Mouse (Mus musculus): ENCODE data around the gene Vezt. TPM values are rescaled to one million over a fixed set of nuclear protein-coding genes. Genes with fewer than 3 reads are reported as not detected.

Vezt gene
- polyA plus RNA-seq, 1 experiment from 2014 or later: 23.4 TPM

- DNase-seq (ENCODE audit: low read depth, low spot score) (no peak), ATAC-seq (no peak)
- ChIA-PET CTCF (no interaction called here), POLR2A (no interaction called here)
- no peaks in the 10 kb centered on the region for H3K27me3 ChIP-seq
- TF ChIP-seq CTCF (IDR thresholded peaks at IDR 0.05): no peak
- in situ Hi-C loops (cut with MboI; ENCODE audit: low pct_unique_long_range_greater_than_20kb): no loop called here
Observed at GRCm38 (mm10) chr10:94060190-94060589, 24.6 kb upstream of the Vezt start.

- ATAC-seq (no peak), DNase-seq (ENCODE audit: low read depth, low spot score) (no peak)
- POLR2A ChIA-PET: no interaction called here
- in situ Hi-C loops (cut with MboI; ENCODE audit: low pct_unique_long_range_greater_than_20kb): no loop called here
- CTCF ChIA-PET: no interaction called here
- H3K27me3 ChIP-seq: no peaks in the 10 kb centered on the region
- no peak for TF ChIP-seq CTCF (IDR thresholded peaks at IDR 0.05)
Observed at GRCm38 (mm10) chr10:94059618-94060055, 24.0 kb upstream of the Vezt start.

- H3K27me3 ChIP-seq: no peaks in the 10 kb centered on the region
- in situ Hi-C loops (cut with MboI; ENCODE audit: low pct_unique_long_range_greater_than_20kb): no loop called here
- ATAC-seq: no peak
- DNase-seq (ENCODE audit: low read depth, low spot score): no peak
- ChIA-PET CTCF (interaction anchor here (1.7 kb wide), 1 partner anchor 21 kb away, joined by 4 read pairs; the partner anchor contains the start of gene Vezt), POLR2A (interaction anchor here (0.5 kb wide), 1 partner anchor 126 kb away, joined by 4 read pairs; no protein-coding TSS in a partner anchor)
- no peak for TF ChIP-seq CTCF (IDR thresholded peaks at IDR 0.05)
Observed at GRCm38 (mm10) chr10:94056487-94056886, 20.9 kb upstream of the Vezt start.

GRCm38 (mm10) chr10:94050736-94051135, 15.1 kb upstream of the Vezt start:
- no peak for ATAC-seq
- POLR2A ChIA-PET: no interaction called here
- in situ Hi-C loops (cut with MboI; ENCODE audit: low pct_unique_long_range_greater_than_20kb): no loop called here
- H3K27me3 ChIP-seq: no peaks in the 10 kb centered on the region
- TF ChIP-seq CTCF (IDR thresholded peaks at IDR 0.05): no peak
- DNase-seq (ENCODE audit: low read depth, low spot score): no peak
- CTCF ChIA-PET: no interaction called here

GRCm38 (mm10) chr10:94049121-94049520, 13.5 kb upstream of the Vezt start:
- ATAC-seq: no peak
- ChIA-PET CTCF (no interaction called here), POLR2A (no interaction called here)
- TF ChIP-seq CTCF (IDR thresholded peaks at IDR 0.05): no peak
- H3K27me3 ChIP-seq: no peaks in the 10 kb centered on the region
- no peak for DNase-seq (ENCODE audit: low read depth, low spot score)
- in situ Hi-C loops (cut with MboI; ENCODE audit: low pct_unique_long_range_greater_than_20kb): no loop called here

- ATAC-seq (no peak), DNase-seq (ENCODE audit: low read depth, low spot score) (no peak)
- H3K27me3 ChIP-seq: no peaks in the 10 kb centered on the region
- TF ChIP-seq CTCF (IDR thresholded peaks at IDR 0.05): no peak
- CTCF ChIA-PET: no interaction called here
- in situ Hi-C loops (cut with MboI; ENCODE audit: low pct_unique_long_range_greater_than_20kb): no loop called here
- POLR2A ChIA-PET: no interaction called here
Observed at GRCm38 (mm10) chr10:94047845-94048559, 12.4 kb upstream of the Vezt start.

- ATAC-seq (no peak), DNase-seq (ENCODE audit: low read depth, low spot score) (no peak)
- CTCF ChIA-PET: no interaction called here
- POLR2A ChIA-PET: no interaction called here
- TF ChIP-seq CTCF (IDR thresholded peaks at IDR 0.05): no peak
- in situ Hi-C loops (cut with MboI; ENCODE audit: low pct_unique_long_range_greater_than_20kb): no loop called here
- H3K27me3 ChIP-seq: no peaks in the 10 kb centered on the region
Observed at GRCm38 (mm10) chr10:94047024-94047423, 11.4 kb upstream of the Vezt start.

GRCm38 (mm10) chr10:94045301-94045700, 9.7 kb upstream of the Vezt start:
- ATAC-seq (no peak), DNase-seq (ENCODE audit: low read depth, low spot score) (no peak)
- TF ChIP-seq CTCF (IDR thresholded peaks at IDR 0.05): no peak
- no peaks in the 10 kb centered on the region for H3K27me3 ChIP-seq
- ChIA-PET CTCF (interaction anchor here (1.2 kb wide), 1 partner anchor 11 kb away, joined by 3 read pairs; no protein-coding TSS in a partner anchor), POLR2A (no interaction called here)
- in situ Hi-C loops (cut with MboI; ENCODE audit: low pct_unique_long_range_greater_than_20kb): no loop called here

- in situ Hi-C loops (cut with MboI; ENCODE audit: low pct_unique_long_range_greater_than_20kb): loop anchor here (5.0 kb wide), 1 partner anchor 68 kb away; no protein-coding TSS in a partner anchor
- ATAC-seq (no peak), DNase-seq (ENCODE audit: low read depth, low spot score) (no peak)
- no peak for TF ChIP-seq CTCF (IDR thresholded peaks at IDR 0.05)
- CTCF ChIA-PET: interaction anchor here (0.8 kb wide), 1 partner anchor 73 kb away, joined by 3 read pairs; no protein-coding TSS in a partner anchor
- no peaks in the 10 kb centered on the region for H3K27me3 ChIP-seq
- POLR2A ChIA-PET: no interaction called here
Observed at GRCm38 (mm10) chr10:94043908-94044307, 8.3 kb upstream of the Vezt start.

- no peaks in the 10 kb centered on the region for H3K27me3 ChIP-seq
- POLR2A ChIA-PET: no interaction called here
- TF ChIP-seq CTCF (IDR thresholded peaks at IDR 0.05): no peak
- no peak for ATAC-seq
- in situ Hi-C loops (cut with MboI; ENCODE audit: low pct_unique_long_range_greater_than_20kb): no loop called here
- DNase-seq (ENCODE audit: low read depth, low spot score): no peak
- CTCF ChIA-PET: interaction anchor here (1.4 to 3.0 kb wide), 2 partner anchors 16 to 78 kb away, joined by 3 to 9 read pairs; no protein-coding TSS in a partner anchor
Observed at GRCm38 (mm10) chr10:94038366-94039260, 3.0 kb upstream of the Vezt start.

GRCm38 (mm10) chr10:94037596-94037995, 2.0 kb upstream of the Vezt start:
- in situ Hi-C loops (cut with MboI; ENCODE audit: low pct_unique_long_range_greater_than_20kb): no loop called here
- no peak for DNase-seq (ENCODE audit: low read depth, low spot score)

More at GRCm38 (mm10) chr10:94037596-94037995, 2.0 kb upstream of the Vezt start:
- ATAC-seq: no peak
- TF ChIP-seq CTCF (IDR thresholded peaks at IDR 0.05): no peak
- CTCF ChIA-PET: interaction anchor here (1.4 to 3.0 kb wide), 2 partner anchors 15 to 79 kb away, joined by 3 to 9 read pairs; no protein-coding TSS in a partner anchor
- no peaks in the 10 kb centered on the region for H3K27me3 ChIP-seq
- POLR2A ChIA-PET: no interaction called here

Measured in Patski (cell line).